Mouse (Mus musculus) spleen, adult 18-20 months (tissue): ENCODE data around the gene Ffar4.

ENCODE experiments used
- DNase-seq, 2 experiments: peaks; one replicate each; pipeline ENCODE4 v3.0.0; 2022; ENCODE audit warnings: mixed read lengths in 2 of 2

The Ffar4 gene

DNA sequence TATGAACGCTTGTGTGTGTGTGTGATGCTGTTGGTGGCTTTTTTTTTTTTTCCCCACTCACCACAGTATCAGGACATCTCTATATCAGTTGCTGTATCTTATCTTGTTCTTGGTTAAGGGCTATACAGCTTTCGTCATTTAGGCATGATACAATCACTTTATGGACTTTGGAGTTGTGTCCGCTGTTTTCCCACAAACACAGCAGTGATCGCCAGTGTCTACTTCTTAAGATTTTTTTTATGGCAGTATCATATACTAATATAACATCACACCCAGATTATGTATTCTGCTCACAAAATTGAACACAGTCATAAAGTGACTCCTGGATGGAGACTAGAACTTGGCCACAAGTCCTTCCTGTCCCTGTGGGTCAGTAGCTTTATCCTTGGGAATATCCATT is 11.0 kb downstream of the Ffar4 start:
- no peak for DNase-seq

DNA sequence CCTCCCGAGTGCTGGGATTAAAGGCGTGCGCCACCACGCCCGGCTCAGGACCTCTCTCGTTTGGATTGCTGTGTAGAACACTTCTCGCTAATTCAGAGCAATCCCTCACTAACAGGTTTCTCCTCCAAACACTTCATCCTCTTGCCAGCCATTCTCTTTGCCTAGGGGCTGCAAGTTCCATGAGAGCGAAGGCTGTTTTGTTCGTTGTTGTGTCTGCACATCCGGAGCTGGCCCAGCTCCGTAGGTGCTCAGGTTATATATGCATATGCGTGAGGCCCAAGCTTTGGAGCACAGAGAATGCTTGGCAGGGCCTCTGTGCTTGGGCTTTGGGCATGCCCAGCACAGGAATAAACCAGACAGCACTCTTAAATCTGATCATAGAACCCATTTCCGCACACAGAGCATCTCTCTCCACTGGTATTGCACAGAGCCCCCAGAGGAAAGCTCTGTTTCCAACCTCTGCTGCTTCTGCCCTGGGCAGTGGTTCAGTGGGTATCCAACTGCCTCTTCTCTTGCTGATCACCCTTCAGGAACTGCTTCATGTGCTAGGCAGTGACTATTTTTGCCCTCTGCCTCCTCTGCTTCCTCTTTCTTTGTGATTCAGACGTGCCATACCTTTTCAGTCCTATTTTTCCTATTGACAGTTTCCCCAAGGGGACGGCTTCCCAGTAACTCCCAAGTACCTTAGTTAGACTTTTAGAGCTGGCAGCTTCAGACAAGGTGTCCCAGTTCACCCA is 12.8 kb downstream of the Ffar4 start:
- no peak for DNase-seq

DNA sequence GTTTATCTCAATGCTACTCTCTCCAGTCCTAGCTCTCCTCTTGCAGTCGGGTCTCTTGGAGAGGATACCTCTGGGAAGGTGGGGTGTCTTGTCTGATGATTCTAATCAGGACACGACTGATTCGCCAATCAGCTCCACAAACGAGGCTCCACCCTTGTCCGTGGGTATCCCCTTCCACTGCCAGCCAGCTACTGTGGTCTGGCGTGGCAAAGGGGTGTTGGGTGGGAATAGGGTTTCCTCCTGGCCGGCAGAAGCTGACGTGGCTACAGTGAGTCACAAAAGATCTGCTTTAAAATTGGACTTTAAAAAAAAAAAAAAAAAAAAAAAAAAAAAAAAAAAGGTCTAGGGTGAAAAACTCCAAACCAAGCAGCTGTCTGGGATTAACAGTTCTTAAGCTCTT is 14.2 kb downstream of the Ffar4 start:
- no peak for DNase-seq

DNA sequence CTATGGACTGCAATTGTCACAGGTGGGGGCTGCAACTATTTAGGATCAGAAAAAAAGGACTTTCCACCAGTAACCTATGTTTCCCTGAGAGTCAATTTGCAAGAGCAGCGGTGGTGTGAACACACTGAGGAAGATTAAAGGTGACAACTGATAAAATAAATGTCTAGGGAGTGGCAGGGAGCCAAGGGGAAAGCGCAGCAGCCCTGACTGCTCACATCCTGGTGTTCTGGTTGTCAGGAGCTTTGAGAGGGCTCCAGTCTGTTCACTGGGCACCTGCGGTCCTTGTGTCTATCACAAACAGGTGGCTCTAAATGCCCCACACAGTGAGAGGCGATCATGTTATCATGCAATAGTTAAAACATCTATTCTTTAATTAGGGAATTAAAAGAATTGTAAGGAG is 15.7 kb downstream of the Ffar4 start:
- DNase-seq, result no peak

DNA sequence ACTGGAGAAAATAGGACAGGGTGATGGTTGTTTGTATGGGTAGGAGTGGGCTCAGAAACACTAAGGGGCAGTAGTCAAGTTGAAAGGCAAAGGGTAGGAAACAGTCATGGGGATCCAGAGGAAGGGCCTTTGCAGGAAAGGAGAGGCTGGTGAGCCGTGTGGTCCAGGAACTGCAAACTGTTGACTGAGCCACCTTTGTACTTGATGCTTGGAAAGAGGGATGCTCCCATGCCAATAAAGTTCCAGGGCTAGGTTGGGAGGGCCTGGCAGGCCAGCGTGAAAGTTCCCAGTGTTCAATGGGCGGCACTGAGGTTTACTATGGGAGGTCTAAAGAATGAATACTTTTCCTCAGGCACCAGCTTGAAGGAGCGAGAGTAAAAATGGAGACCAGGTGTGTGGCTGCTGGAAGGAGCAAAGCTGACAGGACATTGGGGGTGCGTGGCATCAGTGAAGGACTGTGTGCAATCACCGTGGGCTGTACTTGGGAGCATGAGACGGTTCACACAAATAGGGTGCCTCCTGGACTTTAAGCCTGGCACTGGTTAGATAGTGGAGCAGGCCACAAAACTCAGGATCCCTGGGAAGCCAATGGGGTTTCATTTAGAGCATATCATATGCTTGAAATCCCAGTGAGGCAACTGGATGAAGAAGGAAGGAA is 18.1 kb downstream of the Ffar4 start:
- no peak for DNase-seq

DNA sequence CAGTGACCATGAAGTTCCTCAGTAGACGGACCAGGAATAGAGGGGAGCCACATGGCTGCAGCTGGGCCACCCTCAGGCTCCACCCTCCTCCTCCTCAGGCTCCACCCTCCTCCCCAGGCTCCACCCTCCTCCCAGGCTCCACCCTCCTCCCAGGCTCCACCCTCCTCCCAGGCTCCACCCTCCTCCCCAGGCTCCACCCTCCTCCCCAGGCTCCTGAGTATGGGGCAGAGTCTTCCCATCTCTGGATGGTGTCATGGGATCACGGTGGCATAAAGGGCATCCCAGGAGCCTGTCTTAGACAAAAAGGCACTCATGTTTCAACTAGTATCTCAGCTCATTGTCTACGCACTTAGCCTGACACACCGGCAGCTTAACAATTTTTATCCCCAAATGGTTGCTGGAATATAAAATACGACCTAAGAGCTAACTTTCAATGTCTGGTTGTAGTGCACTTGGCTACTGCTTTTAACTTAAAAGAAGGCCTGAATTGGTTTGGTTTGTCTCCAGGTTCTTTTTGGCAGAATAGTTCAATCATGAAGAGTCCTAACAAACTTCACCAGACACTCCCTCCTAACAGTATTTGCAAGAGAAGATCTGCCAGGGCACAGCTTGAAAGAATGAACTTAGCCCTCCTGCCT is 23.4 kb downstream of the Ffar4 start:
- no peak for DNase-seq

DNA sequence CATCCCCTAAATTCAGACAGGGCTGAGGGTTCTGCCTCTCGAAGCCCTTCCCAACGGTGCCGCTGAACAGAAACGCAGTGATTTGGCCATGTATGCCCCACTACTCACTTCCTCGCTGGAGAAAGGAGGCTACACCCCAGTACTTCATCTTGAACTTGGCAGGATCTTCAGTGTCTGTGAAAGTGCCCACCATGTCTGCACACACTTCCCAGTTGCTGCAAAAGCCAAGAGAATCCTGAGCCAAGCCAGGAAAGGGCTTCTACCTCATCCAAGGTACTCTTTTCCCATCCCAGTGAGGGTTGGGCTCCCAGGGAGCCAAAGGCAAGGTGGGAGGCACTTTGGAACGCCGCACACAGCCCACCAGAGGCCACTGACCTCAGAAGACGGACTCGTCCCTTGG is 27.1 kb downstream of the Ffar4 start:
- no peak for DNase-seq

DNA sequence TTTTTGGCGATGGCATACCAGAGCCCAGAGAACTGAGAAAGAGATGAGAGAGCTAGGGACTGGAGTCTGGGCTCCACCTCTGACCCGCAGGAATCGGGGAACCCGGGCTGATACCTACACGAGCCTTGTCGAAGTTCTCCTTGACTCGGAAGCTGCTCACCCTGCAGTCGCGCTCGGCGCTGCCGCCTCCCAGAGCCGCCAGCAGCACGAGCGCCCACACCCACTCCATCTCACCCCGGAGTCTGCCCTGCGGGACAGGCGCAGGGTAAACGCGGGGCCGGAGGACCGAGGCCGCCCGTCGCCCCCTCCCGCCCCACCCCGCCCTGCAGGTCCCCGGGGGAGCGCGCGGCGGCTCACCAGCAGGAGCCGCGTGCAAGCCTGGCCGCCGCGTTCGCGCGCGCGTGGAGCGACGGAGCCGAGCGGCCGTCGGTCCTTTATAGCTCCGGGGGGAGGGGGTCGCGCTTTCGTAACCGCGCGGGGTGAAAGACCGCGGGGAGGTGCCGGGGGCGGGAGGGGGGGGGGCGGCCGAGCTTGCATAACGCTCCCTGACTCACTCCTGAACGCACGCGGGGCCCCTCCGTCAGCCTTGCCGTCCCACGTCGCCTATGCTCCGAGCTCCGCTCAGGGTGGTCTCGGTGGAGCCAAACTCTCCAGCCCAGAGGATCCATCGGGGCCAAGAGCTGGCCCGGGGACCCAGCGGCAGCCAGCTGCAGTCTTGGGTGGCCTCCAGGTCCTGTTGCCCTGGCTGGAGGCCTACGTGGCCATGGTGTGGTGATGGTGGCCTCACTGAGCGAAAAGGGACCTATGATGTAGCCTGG is 27.7 kb downstream of the Ffar4 start:
- no peak for DNase-seq

DNA sequence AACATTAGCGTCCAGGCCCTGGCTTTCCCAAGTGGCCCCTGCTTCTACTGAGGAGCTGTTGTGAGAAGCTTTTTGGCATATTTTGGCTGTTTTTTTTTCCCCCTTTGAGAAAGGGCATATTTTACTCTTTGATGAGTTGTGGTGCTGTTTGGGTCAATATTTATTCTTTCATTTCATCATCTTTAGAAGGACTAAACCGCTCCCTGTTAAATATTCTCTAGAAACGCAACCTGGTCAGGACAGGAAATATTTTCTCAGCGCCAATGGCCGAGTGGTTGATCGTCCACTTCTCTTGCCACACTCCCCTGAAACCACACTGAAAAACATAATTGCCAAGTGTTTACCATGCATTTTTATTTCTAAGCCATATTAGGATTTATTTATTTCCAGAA is 28.3 kb downstream of the Ffar4 start, which contains the start of gene Rbp4:
Rbp4 (minus strand) TSS at position 63 of the 392 bp plus-strand sequence.
- DNase-seq, result no peak

DNA sequence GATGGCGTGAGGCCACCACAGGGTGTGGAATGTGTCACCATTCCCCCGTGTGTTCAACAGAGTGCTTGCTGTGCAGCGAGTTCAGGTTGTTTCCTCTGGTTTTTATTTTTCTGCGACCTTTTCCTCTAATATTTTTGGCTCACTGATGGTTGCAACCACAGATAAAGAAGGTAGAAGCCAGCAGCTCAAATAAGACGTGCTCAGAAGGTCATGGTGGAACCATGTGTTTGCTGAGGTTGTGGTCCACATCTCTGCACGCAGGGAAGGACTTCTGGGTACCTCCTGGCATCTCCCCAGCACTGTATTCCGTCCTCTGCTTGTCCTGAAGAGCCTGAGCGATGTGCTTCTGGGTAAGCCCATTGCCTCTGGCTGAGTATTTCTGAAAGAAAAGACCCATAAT is 29.8 kb downstream of the Ffar4 start:
- DNase-seq, result no peak

DNA sequence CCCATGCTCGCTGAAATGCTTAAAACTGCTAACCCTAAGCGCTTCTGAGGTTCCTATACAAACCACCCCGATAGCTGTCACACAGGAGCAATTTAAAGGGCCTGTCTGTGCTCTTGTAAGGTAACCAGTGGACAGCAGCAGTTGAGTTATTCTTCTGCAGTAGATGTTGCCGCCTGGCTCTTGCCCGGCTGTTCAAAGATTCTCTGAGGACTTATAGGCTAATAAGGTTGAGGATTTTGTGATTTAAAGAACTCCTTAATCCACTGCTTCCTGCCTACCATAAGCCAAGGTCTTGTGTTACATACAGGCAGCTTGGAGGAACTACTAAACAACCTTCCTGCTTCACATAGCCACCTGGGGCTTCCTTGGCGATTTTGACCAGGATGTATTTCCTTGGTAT is 35.6 kb downstream of the Ffar4 start, which contains the start of gene Pde6c:
Pde6c (plus strand) TSS at position 301 of the 400 bp plus-strand sequence.
- DNase-seq, result no peak

DNA sequence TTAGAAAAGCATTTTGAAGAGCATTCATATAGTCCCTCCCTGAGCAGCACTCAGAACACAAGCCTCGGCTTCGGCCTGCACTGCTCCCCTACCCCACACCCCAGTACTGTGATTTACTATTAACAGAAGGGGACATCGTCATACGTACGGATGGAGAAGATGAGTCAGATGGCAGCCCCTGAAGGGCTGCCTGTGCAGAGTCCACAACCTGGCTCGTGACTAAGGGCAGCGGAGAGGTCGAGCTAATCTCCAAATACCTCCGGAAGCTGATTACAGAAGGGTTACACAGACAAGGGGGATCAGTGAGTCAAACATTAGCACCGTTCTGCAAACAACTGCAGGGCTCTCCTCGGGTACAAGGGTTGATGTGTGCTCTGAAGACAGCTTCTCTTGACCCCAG is 37.1 kb downstream of the Ffar4 start:
- no peak for DNase-seq

DNA sequence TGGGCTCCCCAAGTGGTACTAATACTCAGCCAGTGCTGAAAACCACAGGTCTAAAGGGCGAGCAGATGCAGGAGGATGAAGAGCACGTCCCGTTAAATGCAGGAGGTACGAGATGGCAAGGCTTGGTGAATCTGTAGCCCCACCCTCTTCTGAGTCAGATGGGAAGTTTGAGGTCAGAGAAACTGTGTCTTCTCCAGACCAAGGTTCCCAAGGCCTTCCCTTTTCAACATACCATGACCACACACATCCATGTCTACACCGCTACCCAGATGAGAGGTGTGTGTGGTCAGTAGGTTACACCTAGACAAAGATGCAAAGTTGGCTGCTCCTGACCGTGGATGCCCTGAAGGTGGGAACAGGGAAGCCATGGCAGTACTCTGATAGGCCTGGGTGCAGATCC is 37.9 kb downstream of the Ffar4 start:
- DNase-seq, result no peak

DNA sequence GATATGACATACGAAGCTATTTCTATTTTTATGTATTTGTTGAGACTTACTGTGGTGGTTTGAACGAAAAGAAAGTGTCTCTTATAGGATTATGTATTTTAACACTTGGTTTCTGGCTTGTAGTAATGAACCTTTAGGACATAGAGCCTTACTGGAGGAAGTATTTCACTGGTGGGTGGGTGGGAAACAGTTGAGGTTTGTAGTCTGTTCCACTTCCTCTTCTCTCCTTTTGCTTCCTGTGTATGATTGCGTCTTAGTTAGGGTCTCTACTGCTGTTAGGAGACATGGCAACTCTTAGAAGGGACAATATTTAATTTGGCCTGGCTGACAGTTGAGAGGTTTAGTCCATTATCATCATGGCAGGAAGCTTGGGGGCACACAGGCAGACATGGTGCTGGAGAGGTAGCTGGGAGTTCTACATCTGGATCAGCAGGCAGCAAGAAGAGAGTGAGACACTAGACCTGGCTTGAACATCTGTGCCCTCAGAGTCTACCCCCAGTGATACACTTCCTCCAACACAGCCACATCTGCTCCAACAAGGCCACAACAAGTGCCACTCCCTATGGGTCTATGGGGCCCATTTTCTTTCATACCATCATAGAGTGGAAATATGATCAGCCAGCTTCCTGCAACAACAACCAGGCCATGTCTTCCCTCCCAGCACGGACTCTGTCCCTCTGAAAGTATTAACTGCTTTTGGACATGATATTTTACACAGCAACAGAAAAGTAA is 46.8 kb downstream of the Ffar4 start:
- DNase-seq, result peak in 1 of 2 experiments; percentile 5

DNA sequence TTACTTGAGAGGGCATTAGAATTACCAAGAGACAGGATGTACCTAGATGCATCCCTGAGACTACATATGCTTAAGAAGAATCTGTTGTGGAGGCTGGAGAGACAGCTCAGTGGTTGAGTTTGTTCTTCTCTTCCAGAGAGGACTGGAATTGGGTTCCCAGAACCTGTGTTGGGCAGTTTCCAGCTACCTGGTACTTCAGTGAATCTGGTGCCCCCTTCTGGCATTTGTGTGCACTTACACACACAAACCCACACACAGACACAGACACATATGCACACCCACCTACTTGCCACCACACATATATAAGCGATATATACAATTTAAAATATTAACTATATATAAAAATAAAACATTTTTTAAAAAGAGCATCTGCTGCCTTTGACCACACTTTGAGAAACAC is 59.4 kb downstream of the Ffar4 start:
- DNase-seq, result no peak

DNA sequence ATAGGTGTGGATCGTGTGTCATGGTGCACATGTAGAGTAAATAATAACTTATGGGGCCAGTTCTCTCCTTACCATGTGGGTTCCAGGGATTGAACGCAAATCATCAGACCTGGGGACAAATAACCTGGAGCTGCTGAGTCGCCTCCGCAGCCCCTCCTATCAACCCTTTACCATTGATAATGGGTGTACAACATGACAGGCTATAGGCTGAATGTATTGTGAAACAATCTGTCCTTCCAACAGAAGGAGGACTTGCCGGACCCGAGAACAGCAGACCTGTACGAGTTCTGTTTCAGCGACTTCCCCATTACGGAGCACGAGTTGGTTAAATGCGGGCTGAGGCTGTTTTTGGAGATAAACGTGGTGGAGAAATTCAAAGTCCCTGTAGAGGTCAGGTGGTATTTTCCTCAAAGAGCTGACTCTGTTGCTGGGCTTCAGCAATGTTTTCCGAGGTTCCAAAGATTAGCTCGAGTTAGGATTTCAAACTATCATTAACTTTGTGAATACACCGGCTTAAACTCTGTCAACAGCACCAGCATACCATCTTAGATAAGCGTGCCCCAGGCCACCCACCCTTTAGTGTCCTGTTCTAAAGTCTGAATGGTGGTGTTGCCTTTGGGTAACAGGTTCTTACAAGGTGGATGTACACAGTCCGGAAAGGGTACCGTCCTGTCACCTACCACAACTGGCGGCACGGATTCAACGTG is 64.9 kb downstream of the Ffar4 start:
- no peak for DNase-seq
